Mouse (Mus musculus): ENCODE measurements around the gene Adat2.

Adat2 gene

GRCm38 (mm10) chr10:13552646-13553497 lies at the start of gene Adat2, which contains the start of gene Pex3:
Adat2 (plus strand) TSS chr10:13552894.
Pex3 (minus strand) TSS chr10:13553142.
- DNase-seq = peak; percentile 92

GRCm38 (mm10) chr10:13521857-13522256 lies 30.8 kb upstream of the Adat2 start:
- DNase-seq = no peak

GRCm38 (mm10) chr10:13528155-13528554 lies 24.5 kb upstream of the Adat2 start:
- no peak for DNase-seq

- no peak for DNase-seq
Observed at GRCm38 (mm10) chr10:13534751-13535150, 17.9 kb upstream of the Adat2 start.

GRCm38 (mm10) chr10:13536706-13537105 lies 16.0 kb upstream of the Adat2 start:
- DNase-seq = no peak

- DNase-seq = no peak
Observed at GRCm38 (mm10) chr10:13539769-13540333, 12.8 kb upstream of the Adat2 start.

GRCm38 (mm10) chr10:13541721-13542120 lies 11.0 kb upstream of the Adat2 start:
- no peak for DNase-seq

- no peak for DNase-seq
Observed at GRCm38 (mm10) chr10:13553498-13553985, 848 bp downstream of the Adat2 start.

GRCm38 (mm10) chr10:13554316-13554715 lies 1.6 kb downstream of the Adat2 start:
- DNase-seq = no peak

GRCm38 (mm10) chr10:13560014-13560674 lies 7.5 kb downstream of the Adat2 start:
- no peak for DNase-seq

GRCm38 (mm10) chr10:13564364-13565079 lies 11.8 kb downstream of the Adat2 start:
- peak; percentile 72 for DNase-seq

- no peak for DNase-seq
Observed at GRCm38 (mm10) chr10:13565080-13565448, 12.4 kb downstream of the Adat2 start.

- DNase-seq = no peak
Observed at GRCm38 (mm10) chr10:13566393-13566792, 13.7 kb downstream of the Adat2 start.

- no peak for DNase-seq
Observed at GRCm38 (mm10) chr10:13569818-13570217, 17.1 kb downstream of the Adat2 start.

GRCm38 (mm10) chr10:13570697-13571538 lies 18.2 kb downstream of the Adat2 start:
- DNase-seq = no peak

- DNase-seq = no peak
Observed at GRCm38 (mm10) chr10:13572003-13572402, 19.3 kb downstream of the Adat2 start.

GRCm38 (mm10) chr10:13572410-13572809 lies 19.7 kb downstream of the Adat2 start:
- DNase-seq = no peak

GRCm38 (mm10) chr10:13577123-13577522 lies 24.4 kb downstream of the Adat2 start:
- no peak for DNase-seq

GRCm38 (mm10) chr10:13587914-13588313 lies 35.2 kb downstream of the Adat2 start:
- DNase-seq = no peak

GRCm38 (mm10) chr10:13592196-13592595 lies 39.5 kb downstream of the Adat2 start:
- DNase-seq = no peak

GRCm38 (mm10) chr10:13593529-13593928 lies 40.8 kb downstream of the Adat2 start:
- DNase-seq = no peak

GRCm38 (mm10) chr10:13596073-13596472 lies 43.4 kb downstream of the Adat2 start:
- no peak for DNase-seq

Measured in thymus, postnatal 25 days (tissue).